Mouse (Mus musculus) gonadal fat pad, adult 2 months (tissue): Measurements from ENCODE around the gene Pnrc1. TPM values are rescaled to one million over a fixed set of nuclear protein-coding genes. Genes with fewer than 3 reads are reported as not detected.
A peak's percentile ranks its signal among the peaks of the same experiment; 100 is the strongest.
"Not testable (repeated sequence)": the region's sequence is repeated elsewhere in the genome, so short reads cannot be mapped to it uniquely, and the experiment has no call there.

ENCODE experiments used
- DNase-seq: peaks from one replicate; pipeline ENCODE4 v3.0.0-alpha.2; 2012; ENCODE audit warnings: low read depth
- polyA plus RNA-seq: library from polyadenylated mRNA; depleted of rRNA; stranded (reverse); fragments of >200 nt; gene quantifications from 2 replicates; pipeline ENCODE4 v1.2.3, GENCODE M21; 2012; rRNA removed

Pnrc1 gene
- polyA plus RNA-seq = 44.7 and 70.3 TPM in 2 replicates

DNA sequence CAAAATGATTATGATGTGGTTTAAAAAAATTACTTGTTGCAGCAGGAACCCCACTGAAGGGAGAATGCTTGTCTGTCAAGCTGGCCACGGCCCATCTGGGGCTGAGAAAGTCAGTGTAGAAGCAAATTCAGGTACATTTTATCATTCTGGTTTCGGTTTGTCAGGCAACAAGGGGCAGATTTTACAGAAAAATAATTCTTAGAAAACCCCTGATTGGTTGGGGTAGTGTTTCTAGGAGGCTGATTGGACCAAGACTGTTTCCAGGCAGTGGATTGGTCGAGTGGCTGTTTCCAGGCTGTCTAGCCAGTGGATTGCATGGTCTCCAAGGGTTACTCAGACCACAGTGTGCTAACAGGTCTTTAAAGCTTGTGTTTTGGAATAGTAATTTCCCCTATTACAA is at the start of gene Pnrc1:
Gene Pnrc1, minus strand, starts transcription at position 162 of the 400 bp plus-strand sequence.
- no peak for DNase-seq

DNA sequence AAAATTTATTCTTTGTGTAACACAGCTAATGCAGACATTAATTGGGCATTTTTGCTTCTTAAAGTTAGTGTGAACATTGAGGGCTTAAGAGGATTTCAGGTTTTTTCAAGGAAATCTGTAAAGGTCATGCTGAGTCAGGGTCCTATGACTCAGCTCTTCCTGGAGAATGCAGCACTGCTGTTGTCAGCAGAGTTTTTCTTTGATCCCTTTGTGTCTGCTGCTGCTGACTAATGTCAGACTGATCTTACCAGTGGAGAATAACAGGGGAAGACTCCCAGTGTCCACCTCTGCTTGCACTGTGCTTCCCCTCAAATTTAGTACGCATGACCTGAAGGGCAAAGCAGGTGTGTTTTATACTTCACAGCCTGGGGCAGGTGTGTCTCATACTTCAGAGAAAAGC is 48.0 kb upstream of the Pnrc1 start:
- no peak for DNase-seq

DNA sequence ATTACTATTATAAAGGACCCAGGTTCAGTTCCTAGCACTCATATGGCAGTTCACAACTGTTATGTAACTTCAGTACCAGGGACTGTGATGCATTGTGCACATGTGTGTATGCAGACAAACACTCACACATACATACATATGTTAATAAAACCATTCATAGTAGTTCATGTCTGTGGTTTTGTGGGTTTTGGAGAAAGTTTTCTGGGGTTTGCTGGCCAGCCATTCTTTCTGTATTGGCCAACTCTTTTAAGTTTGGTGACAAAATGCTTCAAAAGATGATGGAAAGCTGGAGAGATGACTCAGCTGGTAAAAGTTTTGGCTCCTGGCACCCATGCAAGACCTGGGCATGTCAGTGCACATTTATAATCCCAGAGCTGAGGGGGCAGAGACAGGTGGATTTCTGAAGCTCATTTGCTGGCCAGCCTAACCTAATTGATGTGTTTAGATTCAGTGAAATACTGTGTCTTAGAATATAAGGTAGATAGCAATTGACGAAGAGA is 43.0 kb upstream of the Pnrc1 start:
- DNase-seq = no peak

DNA sequence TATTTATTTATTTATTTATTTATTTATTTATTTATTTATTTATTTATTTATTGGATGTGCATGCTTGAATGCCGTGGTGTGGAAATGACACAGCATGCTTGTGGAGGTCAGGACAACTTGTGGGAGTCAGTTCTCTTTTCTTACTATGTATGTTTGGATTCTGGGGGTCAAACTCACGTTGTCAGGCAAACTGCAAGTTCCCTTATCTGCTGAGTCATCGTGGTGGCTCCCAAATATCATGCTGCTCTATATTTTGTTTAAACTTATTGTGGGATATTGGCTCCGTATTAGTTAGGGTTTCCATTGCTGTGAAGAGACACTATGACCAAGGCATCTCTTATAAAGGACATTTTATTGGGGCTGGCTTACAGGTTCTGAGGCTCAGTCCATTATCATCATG is 41.2 kb upstream of the Pnrc1 start:
- DNase-seq = no peak

DNA sequence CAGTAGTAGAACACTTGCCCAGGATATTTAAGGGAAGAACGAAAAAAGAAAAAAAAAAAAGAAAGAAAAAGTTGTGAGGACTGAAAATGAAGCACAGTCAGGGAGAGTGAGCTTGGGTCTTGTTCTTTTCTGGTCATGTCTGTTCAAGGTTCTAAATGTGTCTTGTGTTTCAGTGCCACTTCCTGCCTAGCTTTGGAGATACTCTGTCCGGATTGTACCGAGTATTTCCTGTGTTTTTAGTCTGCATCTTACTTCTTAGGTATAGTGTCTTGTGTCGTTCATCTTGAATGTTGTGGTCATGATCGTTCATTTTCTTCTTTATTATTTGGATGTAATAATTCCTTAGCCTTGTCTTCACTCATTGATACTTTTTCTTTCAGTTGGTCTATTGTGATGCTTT is 25.9 kb upstream of the Pnrc1 start:
- no peak for DNase-seq

DNA sequence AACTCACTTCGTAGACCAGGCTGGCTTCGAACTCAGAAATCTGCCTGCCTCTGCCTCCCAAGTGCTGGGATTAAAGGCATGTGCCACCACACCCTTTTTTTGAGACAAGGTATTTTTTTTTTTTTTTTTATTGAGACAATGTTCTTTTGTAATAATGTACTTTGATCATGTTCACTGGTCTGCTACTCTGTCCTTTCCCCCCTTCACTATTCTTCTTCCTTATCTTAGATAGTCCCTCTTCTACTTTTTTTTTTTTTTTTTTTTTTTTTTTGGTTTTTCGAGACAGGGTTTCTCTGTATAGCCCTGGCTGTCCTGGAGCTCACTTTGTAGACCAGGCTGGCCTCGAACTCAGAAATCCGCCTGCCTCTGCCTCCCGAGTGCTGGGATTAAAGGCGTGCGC is 24.2 kb upstream of the Pnrc1 start:
- DNase-seq = not testable (repeated sequence)

DNA sequence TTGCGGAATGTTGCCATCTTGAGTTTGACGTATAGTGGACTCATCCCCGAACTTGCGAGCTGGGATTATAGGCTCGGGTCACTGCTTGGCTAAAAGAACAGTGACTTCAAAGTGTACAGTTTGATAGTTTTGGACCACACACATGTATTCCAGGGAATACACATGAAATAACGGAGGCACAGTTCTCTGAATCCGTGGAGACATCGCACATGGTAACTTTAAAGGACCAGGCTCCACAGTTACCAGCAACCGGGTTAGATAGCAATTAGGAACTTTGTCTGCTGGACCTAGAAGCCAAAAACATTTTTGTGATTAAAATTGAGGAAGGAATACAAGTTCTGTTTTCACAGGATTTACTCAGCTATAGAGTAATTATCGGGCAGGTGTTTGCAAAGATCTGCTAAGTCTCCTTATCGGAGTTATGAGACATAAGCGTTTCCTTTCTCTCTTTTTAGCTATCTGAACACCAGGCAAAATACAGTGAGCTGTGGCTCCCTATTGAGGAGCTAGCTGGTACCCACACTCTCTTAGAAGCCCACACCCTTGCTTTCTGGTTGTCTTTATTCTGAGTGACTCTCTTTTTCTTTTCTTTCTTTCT is 21.0 kb upstream of the Pnrc1 start:
- DNase-seq = no peak

DNA sequence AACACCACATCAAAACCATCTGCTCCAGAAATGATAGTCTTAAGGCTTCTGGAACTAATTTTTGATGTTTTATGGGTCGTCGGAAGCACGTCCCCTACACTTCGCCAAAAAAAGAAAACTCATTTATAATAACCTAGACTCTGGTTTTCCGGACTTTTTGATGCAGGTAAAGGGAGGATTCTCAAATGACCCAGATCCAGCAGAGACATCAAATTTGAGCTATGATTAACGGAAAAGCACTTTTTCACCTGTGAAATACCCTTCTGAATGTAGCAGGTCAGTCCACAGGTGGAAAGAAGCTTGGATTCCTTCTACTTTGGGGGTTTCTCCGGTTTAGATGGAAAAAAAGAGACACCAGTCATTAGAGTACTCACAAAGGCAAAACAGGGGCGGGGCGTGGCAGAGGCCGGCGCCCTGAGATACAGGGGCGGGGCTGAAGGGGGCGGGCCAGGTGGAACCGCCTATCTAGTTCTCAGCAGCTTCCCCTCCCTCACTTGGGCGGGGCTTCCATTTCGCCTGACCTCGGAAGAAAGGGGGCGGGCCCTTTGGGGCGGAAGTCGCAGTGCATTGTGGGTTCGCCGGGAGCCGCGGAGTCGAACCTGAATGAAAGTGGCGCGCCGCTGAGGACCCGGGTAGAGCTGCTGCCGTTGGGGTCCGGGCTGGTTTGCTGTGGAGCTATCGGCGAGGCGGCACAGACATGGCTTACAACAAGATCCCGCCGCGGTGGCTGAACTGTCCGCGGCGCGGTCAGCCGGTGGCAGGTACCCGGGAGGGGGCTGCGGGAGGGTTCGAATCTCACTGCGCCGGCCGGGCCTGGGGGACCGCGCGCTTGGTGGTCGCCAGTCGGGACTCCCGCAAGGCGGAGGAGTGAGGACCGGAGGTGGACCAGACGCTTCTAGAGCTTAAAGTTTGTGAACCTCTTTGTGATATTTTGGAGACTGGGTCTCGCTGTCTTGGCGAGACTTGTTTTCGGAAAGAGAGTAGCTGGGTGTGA is 20.1 kb upstream of the Pnrc1 start, which contains the start of gene Rngtt:
Gene Rngtt, plus strand, starts transcription at position 548 of the 994 bp plus-strand sequence.
- peak; percentile 45 for DNase-seq

DNA sequence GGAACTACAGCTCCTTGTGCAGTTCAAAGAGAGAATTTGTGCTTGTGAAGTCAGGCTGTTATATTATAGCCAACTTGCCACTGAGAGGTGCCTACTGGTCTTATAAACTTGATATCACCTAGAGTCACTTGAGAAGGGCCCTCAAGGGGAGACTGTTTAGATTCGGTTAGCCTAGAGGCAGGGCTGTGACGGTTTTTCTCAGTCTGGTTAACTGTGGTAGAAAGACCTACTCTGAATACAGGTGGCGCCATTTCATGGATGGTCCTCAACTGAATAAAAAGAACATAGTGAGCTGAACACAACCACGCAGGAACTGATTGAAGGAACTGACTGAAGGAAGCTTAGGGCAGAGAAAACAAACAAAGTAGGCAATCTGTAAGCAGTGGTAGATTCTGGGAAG is 17.2 kb upstream of the Pnrc1 start:
- no peak for DNase-seq

DNA sequence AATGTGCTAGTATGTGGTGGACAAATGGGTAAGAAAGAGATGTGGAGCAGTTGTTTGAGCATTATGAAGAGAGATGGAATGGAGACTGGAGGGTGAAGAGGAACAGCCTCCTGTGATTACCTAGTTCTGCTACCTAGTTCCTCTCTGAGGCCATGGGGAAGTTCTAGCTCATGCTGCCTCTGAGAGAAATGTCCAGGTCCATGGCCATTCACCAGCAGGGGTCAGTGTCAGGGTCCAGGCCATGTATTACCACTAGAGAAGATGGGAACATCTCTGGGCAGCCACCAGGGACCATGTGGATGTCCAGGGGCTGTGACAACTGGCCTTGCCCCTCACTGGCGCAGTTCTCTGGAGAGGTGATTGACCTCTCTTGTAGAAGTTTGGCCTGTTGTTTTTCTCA is 13.1 kb upstream of the Pnrc1 start:
- no peak for DNase-seq

DNA sequence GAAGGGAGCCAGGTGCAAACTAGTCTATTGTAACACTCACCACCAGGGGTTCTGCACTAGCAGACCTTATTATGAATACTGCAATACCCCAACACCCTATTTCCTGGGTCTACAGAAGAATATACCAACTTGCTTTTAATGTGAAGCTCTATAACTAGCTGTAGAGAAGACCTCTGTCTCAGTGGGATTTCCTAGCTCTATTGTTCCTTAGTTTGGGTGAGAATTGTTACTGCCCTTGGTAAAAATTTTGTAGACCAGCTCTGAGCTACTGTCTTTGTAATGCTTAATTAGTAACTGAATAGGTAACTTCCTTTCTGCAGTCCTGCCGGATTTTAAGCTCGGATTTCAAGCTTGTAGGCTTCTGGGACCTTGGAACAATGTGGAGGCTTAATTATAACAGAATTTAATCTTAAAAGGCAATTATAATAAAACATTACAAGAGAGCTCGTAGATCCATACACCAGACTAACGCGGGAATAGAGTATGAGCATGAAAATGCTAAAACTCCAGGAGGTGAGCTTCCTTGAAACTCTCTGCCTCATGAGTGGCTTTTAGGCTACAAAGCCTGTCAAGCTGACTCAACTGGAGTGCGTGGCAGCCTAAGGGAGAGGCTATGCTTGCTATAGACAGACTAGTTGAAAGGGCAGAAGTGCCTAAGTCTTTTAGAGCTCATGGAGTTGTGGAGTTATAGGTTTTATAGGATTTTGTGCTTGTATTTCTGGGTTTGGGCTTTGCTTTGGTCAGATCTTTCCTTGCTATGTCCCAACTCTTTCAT is 11.1 kb upstream of the Pnrc1 start:
- DNase-seq = not testable (repeated sequence)

DNA sequence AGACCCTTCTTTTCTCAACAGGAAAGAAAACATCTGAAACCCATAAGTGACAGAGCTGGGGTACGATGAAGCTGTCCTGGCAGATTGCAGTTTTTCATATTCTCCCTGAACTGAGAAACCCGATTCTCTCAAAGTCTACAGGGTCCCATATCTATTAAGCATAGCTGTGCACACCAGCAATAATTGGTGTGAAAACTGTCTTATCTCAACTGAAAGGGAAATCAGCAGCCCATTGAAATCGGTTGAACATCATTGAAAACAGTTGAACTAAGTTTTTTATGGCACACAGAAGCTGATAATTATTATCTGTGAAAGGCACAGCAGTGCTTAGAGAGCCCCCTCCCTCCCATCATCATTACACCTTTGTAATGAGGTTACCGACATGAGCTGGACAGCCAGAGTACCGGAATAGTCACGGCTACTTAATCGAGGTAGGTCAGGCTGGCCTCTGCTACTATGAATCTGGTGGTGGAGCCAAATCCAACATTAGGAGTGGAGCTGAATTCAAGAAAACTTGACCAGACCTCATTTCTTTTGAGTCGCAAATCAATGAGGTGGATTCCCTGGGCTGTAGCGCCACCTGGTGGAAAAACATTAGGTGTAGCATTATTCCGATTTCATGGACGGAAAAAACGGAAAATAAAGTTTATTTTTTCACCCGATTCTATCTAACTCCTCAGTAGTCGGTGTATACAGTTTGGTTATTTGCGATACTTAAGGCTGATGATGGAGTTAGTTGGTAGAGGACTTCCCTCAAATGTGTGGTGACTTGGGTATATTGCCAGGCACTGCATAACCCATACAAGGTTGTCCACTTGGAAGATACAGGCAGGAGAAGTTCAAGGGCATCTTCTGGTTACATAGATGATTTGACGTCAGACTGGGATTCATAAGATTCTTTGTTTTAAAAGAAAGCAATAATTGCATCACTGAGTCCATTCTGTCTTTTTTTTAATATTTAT is 2.7 kb upstream of the Pnrc1 start:
- no peak for DNase-seq

DNA sequence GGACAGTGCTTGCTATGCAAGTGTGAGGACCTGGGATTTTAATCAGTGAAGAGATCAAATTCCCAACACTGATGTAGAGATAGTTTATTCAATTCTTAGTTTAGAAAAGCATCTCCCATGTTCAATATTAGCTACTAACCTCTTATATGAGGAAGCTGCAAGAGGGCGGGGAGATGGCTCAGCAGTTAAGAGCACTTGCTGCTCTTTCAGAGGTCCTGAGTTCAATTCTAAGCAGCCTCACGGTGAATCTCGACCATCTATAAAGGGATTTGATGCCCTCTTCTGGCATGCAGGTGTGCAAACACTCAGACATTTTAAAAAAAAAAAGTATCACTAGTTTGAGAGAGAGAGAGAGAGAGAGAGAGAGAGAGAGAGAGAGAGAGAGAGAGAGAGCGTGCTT is 915 bp upstream of the Pnrc1 start:
- DNase-seq = no peak

DNA sequence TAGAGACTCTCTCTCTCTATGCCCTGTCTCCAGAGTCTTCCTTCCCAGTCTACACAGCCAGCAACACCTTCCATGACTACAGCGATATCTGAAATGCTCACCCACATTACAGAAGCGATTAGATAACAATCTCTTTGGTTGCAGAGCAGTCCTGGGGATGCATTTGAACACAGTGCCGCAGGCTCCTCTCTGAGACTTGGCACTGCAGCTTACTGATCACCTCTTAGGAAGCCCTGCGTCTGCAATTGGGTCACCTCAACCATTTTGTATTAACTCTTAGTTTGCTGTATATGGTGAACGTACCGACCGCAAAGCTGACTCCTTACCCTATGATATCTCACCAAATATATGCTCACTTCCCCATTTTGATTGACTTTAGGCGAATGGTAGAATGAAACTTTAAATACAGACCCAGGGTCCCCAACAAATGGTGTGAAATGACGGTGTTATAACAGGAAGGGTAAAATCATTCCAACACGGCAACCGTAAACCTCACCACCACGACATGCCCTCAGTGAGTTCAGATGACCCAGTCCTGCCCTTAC is 785 bp downstream of the Pnrc1 start:
- DNase-seq = no peak

DNA sequence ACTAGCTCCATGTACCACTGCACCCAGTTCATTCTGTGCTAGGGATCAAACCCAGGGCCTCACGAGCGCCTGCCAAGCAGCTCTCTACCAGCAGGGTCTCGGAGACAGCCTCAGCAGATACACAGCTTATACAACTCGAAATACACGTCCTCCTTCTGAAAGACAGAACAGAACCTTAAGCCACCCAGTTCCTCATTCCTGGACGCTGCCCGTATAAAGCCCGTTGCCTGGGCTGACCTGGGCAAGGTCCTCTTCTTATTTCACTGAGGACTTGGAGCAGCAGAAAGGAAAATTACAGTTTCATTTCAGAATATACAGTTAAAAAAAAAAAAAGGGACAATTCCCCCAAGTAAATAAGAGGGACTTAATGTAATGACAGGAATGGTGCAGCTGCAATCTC is 4.5 kb downstream of the Pnrc1 start:
- no peak for DNase-seq

DNA sequence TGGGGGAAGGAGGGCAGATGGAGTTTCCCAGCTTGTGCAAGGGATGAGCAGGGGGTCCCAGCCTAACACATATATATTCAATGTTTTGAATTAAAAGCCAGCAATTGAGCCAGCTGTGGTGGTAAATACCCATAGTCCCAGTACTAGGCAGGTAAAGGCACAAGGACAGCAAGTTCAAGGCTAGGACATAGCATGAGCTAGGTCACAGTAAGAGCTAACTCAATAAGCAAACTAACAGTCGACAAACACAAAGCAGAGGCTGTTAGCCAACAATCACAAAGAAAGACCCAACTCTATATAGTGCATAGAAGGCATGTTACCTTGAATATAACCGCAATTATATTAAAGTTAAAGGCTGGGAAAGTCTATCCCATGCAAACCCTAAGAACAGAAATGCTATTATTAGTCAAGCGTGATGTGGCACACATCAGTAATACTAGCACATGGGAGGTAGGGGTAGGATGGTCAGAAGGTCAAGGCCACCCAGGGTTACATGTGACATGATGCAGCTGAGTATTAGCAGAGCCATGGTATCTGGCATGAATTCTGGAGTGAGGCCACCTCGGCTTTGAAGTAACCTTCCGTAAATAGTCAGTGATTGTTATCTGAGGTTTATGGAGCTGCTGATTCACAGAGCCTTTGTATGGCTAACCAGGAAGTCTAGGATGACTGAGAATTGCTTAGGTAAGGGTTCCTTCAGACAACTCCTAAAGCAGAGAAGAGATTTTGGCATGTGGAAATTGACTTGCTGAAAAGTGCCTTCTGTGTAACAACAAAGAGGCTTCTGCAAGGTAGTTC is 5.7 kb downstream of the Pnrc1 start:
- DNase-seq = no peak

DNA sequence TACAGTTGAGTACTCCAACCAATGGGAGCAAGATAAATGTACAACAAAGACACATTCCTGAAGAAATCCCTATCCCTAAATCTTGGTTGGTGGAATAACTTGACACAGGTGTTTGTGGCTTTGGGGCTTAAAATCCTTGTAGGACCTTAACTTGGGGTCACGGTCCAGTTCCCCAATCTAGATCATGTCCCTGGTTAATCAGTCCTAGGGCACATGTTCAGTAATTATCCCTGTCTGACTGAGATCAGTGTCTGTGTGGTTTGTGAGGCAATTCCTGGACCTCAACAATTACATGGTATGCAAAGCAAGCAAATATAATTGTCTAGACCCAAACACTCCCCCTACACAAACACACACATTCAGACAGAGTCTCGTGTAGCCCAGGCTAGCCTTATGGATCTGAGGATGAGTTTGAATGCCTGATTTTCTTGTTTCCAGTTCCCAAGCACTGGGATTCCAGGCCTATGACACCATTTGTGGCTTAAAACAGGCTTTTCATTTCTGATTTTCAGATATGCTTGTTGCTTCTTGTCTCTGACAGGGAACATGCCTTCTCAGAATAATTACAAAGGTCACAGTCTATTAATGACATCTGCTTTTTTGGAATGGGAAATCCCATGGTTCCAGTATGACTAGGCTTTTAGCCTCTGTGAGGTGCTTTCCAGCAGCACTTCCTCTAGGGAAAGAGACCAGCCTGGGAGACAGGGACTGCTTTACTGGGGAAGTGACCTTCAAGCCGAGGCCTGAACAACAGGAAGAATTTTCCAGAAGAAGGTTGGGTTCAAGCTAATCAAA is 7.9 kb downstream of the Pnrc1 start:
- DNase-seq = peak; percentile 73

DNA sequence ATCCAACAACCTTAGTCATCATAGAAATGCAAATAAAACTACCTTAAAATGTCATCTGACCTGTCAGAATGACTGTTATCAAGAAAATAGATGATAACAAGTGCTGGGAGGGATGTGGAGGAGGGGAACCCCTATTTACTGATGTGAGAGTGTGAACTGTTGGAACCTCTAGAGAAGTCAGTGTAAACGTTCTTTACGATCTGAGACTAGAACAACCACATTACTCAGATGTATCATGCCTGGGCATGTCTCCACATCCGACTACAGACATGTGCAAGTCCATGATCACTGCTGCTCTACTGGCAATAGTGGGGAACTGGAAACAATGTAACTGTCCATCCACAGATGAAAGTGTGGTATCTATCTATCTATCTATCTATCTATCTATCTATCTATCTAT is 16.5 kb downstream of the Pnrc1 start:
- no peak for DNase-seq
